Mouse (Mus musculus) T-helper 1 cell (primary cell): Measurements from ENCODE around the gene 9130019O22Rik.
"Not testable (repeated sequence)": the region's sequence is repeated elsewhere in the genome, so short reads cannot be mapped to it uniquely, and the experiment has no call there.

Source experiments
- in situ Hi-C: fragments of 300-600 bp; cut with MboI, MseI; formaldehyde crosslinking; loops from one replicate; pipeline ENCODE4 v1.15.1; 2025; ENCODE audit warnings: high pct_unique_total_duplicates

Gene 9130019O22Rik

DNA sequence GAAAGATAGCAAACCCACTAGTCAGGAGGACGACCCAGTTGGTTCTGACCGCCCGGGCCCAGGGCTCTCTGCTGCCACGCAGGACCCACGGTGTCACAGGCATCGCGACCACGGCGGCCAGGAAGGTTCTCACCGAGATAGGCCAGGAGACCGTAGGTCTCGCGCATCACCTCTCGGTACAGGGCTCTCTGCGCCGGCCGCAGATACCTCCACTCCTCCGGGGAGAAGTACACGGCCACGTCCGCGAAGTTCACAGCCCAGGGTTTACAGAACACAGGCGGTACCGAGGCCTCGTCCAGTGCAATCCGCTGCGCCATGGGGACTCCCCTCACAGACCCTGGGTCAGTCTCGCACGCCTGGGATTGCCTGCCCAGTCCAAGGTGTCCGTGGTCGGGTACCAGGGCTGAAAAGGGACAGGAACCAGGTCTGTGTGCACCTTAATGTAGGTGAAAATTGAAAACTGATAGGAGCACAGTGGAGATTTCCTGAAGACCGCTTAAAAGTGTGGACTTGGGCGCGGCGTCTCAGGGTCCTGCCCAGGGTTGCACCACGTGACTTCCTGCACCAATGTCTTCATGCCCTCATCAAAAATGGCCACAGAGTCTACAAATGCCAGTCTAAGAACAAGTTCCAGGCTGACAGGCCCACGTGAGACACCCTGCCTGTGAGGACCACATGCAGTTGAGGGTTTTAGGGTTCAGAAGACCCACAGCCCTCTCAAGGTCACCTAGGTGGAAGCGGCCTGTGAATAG is at the start of gene 9130019O22Rik:
9130019O22Rik (minus strand) TSS at position 526 of the 752 bp plus-strand sequence.
- in situ Hi-C loops: no loop called here

DNA sequence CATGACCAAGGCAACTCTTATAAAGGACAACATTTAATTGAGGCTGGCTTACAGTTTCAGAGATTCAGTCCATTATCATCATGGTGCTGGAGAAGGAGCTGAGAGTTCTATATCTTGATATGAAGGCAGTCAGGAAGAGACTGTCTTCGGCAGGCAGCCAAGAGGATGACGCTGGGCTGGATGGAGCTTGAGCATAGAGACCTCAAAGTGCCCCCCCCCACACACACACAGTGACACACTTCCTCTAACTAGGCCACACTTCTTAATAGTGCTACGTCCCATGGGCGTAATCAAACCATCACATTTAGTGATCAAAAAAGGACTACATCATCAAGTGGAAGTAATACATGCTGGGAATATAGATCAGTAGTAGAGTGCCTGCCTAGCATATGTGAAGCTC is 48.2 kb upstream of the 9130019O22Rik start:
- in situ Hi-C loops: no loop called here

DNA sequence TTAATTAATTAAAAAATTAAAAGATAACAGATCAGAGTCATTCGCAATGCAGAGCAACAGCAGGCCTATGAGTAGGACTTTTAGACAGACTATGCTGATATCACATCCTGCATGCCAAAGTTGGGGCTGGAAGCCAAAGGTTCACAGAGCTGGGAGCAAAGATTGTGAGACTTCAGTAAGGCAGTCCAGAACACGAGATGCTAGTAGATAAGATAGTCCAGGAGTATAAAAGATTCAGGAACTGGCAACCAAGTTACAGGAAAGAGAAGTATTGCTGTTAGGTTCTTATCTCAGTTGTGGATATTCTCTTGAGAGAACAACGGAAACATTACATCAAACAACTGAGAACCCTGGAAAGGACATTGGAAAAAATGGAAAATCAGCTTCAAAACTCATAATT is 39.4 kb upstream of the 9130019O22Rik start:
- in situ Hi-C loops: loop anchor here (10.0 kb wide), 1 partner anchor 562 kb away; the partner anchor contains the start of genes Hirip3 and Ino80e

DNA sequence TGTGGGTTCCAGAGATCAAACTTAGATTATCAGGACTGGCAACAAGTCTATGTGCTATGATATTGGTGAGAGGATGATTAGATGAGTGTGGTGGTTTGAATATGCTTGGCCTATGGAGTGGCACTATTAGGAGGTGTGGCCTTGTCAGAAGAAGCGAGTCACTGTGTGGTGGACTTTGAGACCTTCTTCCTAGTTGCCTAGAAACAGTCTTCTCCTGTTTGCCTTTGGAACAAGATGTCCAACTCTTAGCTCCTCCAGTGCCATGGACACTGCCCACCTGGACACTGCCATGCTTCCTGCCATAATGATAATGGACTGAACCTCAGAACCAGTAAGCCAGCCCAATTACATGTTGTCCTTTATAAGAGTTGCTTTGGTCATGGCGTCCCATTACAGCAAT is 38.9 kb upstream of the 9130019O22Rik start:
- in situ Hi-C loops: loop anchor here (10.0 kb wide), 1 partner anchor 561 kb away; the partner anchor contains the start of genes Hirip3 and Ino80e

DNA sequence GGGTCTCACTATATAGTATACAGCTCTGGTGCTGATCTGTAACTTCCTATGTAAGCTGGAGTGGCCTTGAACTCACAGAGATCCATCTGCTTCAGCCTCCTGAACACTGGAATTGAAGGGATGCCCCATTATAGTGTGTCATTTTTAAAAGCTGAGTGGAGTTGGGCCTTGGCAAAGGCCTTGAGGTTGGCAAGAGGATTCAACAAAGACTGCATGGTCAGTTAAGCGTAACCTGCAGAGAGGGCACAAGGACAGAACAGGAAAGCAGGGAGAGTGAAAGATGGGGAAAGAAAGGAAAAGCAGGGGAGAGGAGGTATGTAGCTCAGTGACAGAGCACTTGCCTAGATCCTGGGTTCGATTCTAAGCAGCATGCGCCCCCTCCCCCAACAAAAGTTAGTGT is 38.3 kb upstream of the 9130019O22Rik start:
- in situ Hi-C loops: loop anchor here (10.0 kb wide), 1 partner anchor 560 kb away; the partner anchor contains the start of genes Hirip3 and Ino80e

DNA sequence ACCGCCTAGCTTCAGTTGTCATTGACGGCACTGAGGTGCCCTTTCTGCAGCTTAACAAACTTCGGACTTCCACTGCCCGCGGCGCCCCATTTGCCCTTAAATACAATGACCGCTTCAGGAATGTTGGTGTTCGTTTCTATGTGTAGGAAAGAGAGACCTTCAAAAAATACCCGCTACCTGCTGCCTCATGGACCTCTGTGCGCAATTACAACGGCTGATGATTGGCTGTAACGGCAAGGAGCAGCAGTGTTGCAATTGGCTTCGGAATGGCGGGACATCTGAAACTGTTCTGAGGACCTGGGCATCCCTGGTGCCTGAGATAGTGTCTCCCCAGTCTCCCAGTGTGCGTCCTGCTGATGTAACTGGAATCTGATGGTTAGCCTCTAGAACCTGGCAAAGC is 35.3 kb upstream of the 9130019O22Rik start:
- in situ Hi-C loops: loop anchor here (10.0 kb wide), 1 partner anchor 557 kb away; the partner anchor contains the start of genes Hirip3 and Ino80e

DNA sequence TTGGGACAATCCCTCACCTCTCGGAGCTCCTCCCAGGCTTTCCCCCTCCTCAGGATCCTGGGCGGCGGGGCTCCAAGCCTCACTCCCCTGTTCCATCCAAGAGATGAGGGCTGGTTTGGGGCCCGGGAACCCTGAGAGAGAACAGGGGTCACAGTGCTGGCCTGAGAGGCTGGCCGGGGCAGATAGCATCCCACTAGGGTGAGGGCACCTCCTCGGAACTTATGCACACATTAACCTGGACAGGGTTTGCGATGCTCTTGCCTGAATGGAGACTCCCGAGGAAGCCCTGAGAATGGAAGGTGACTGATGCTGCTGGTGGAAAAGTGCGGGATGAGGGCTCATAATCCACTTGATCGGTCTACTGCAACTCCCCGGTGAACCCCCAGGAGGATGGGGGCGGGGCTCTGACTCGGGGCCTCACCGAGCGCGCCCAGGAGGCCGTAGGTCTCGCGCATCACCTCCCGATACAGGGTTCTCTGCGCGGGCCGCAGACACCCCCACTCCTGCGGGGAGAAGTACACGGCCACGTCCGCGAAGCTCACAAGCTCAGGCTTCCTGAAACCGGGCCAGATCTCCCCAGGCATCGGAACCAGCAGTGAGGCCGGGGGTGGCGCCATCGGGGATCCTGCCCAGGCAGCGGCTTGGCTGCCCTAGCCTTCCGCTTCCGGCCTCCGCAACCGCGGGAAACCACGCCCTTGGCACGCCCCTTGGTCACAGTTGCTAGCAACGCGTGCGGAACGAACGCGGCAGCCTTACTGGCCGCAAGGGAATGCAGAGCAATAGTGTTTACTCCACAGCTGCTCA is 34.6 kb upstream of the 9130019O22Rik start, which contains the start of gene Zfp688:
Zfp688 (minus strand) TSS at position 681 of the 804 bp plus-strand sequence.
- in situ Hi-C loops: loop anchor here (10.0 kb wide), 1 partner anchor 557 kb away; the partner anchor contains the start of genes Hirip3 and Ino80e

DNA sequence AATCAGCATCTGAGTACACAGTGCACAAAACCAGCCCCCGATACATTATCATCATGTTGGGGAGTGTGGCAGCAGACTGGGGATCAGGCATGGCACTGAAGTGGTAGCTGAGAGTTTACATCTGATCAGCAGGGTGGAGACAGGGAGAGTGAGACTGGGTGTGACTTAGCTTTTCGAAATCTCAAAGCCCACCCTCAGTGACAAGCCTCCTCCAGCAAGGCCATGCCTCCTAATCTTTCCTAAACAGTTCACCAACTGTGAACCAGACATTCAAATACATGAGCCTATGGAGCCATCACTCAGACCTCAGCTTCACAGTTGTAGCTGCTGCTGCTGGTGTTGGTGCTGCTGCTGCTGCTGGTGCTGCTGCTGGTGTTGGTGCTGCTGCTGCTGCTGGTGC is 24.5 kb upstream of the 9130019O22Rik start:
- in situ Hi-C loops: no loop called here

DNA sequence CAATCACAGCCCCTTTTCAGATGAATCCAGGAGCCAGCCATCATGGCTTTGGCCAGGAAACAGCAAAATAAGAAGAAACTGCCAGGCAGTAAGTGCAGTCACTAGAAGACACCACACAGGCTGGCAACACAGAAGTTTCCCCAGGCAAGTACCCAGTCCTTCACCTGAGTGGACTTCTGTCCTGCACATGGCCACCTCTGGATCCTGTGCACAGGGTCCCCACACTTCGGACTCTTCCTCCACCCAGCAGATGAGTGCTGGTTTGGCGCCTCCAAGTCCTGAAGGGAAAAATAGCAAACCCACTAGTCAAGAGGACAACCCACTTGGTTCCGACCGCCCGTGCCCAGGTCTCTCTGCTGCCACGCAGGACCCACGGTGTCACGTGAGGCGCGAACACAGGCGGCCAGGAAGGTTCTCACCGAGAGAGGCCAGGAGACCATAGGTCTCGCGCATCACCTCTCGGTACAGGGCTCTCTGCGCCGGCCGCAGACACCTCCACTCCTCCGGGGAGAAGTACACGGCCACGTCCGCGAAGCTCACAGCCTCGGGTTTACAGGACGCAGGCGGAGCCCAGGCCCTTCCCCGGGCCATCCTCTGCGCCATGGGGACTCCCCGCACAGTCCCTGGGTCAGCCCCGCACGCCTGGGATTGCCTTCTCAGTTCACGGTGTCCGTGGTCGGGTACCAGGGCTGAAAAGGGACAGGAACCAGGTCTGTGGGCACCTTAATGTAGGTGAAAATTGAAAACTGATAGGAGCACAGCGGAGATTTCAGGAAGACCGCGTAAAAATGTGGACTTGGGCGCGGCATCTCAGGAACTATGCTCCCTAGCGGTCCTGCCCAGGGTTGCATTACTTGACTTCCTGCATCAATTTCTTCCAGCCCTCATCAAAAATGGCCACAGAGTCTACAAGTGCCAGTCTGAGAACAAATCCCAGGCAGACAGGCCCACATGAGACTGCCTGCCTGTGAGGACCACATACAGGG is 19.3 kb upstream of the 9130019O22Rik start, which contains the start of gene Zfp764:
Zfp764 (minus strand) TSS at position 821 of the 986 bp plus-strand sequence.
- in situ Hi-C loops: not testable (repeated sequence)

DNA sequence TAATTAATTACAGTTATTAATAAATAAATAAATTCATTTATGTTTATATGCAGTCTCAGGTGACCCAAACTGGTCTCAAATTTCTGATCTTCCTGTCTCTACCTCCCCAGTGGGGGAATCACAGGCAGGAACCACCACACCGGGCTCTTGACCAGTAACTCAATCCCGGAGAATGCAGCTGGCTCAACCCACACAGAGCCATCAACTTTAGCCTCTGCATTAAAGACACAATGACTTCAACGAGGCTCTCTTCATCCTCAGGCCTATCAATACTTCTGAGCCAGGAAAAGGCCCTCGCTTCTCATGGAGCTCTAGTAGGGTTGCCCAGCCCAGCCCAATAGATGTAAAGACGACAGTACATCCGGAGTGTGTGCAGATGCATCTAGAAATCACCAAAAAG is 17.1 kb upstream of the 9130019O22Rik start:
- in situ Hi-C loops: not testable (repeated sequence)

DNA sequence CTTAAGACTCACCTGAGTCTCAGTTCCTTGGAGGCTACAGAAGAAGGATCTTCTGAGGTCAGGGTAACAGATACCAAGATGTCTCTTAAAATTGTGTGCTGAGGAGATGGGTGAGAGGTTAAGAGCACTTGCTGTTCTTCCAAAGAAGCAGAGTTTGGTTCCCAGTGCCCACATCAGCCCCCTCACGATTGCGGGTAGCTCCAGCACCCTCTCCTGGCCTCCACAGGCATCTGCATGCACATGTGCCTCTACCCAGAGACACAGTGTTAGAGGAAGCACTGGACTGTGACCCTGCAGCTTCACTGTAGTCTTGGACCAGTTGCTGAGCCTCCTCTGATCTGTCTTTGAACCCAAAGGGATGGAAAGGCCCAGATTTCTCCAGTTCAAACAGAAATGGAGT is 16.0 kb upstream of the 9130019O22Rik start:
- in situ Hi-C loops: no loop called here

DNA sequence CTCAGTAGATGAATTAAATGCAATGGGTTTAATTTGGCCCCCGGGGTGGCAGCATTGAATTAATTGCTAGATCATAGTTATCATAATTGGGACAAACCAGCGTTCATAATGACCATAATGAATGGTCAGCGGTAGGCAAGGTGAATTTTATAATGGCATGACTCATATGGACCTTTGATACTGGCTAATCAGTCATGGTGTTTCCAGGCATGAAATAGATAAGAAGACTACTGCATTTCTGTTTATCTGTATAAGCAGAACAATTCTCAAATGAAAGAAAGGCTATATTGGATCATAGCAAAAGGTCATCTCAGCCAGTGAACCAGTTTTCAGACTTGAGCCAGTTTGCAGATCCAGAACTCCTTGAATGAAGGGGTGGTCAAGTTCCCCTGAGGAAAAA is 13.4 kb upstream of the 9130019O22Rik start:
- in situ Hi-C loops: no loop called here

DNA sequence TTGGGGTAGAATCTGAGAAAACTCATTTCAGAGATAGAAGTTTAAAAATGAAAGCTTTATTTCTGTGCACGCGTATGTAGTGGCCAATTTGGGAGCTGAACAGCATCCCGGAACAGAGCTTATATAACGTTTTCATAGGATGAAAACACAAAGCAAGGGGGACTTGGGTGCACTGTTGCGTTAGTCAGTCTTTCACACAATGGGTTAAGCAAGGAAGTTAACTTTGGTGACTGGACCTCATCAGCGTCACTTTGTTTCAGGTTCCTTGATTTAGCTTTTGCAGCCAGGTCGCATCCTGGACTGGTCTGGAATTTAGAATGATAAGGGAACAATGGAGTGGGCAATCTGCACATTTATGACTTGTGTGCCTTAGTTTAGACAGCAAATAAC is 7.0 kb upstream of the 9130019O22Rik start:
- in situ Hi-C loops: no loop called here

DNA sequence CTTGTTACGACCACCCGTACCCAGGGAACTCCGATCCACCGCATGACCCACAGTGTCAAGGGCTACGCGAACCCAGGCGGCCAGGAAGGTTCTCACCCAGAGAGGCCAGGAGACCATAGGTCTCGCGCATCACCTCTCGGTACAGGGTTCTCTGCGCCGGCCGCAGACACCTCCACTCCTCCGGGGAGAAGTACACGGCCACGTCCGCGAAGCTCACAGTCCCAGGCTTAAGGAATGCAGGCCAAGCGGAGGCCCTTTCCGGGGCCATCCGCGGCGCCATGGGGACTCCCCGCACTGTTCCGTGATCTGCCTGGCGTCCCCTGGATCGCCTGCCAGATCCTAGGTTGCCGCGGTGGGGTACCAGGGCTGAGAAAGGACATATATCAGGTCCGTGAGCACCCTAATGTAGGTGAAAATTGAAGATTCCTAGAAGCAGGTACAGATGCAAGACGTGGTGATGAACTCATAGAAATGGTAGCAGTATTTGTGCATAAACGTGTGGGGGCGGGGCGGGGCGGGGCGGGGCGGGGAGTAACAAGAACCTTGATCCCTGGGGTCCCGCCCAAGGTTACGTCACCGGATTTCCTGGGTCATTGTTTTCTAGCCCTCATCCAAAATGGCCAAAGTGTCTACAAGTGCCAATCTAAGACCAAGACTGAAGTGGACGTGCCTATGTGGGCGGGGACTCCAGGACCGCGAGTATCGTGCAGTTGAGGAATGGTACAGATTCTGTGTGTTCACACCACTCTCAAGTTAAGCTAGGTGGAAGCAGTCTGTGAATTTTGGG is 6.4 kb upstream of the 9130019O22Rik start, which contains the start of gene E430018J23Rik:
E430018J23Rik (minus strand) TSS at position 473 of the 787 bp plus-strand sequence.
- in situ Hi-C loops: no loop called here

DNA sequence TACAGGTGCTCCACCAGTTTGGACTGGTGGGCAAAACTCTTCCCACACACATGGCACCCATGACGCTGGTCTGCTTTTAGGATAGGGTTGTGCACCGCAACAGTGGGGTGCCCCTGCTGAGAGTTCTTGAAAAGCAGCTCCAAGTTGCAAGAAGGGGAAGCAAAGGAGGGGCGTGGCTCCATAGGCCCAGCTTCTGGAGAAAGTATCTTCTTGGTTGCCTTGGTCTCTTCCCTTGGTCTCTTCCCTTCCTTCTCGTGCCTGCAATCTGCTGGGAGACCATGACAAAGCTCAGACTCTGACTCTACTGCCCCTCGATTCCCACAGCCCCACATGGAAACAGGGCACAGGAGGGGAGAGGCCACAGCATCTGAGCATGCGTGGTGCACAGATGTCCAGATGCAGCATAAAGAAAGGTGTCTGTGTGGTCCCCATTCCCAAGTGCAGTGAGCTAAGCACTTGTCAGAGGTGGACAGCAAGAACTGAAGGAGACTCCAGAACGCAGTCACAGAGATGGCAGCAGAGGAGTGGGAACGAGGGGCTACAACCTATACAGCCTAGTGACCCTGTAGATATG is 5.4 kb upstream of the 9130019O22Rik start:
- in situ Hi-C loops: no loop called here

DNA sequence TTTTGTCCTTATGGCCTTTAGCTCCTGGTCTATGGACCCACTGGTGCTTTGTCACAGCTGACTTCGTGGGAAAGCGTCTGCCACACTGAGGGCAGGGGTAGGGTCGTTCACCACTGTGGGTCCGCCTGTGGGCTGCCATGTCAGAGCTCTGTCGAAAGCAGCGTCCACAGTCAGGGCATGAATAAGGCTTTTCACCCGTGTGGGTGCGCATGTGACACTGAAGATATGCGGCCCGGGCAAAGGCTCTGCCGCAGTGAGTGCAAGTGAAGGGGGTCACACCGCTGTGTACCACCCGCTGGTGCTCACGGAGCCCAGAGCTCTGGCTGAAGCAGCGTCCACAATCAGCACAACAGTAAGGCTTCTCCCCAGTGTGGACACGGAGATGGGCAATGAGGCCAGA is 4.6 kb upstream of the 9130019O22Rik start:
- in situ Hi-C loops: no loop called here

DNA sequence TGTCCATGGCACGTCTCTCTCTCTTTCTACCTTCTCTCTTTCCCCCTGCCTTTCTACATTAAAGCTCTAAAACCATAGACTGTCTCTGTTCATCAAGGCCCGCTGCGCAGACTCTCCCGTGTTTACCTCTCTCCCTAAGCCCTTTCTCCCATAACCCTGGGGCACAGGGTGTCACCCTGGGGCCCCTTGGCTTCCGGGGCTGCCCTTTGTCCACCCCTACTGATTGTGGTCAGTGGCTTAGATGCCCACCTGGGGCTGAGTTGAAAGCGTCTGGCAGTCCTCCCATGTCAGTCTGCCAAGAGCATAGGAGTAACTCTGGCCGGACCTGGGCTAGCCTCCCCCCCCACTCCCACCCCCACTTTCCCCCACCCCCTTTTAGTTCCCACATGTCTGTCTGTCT is 3.3 kb upstream of the 9130019O22Rik start:
- in situ Hi-C loops: no loop called here

DNA sequence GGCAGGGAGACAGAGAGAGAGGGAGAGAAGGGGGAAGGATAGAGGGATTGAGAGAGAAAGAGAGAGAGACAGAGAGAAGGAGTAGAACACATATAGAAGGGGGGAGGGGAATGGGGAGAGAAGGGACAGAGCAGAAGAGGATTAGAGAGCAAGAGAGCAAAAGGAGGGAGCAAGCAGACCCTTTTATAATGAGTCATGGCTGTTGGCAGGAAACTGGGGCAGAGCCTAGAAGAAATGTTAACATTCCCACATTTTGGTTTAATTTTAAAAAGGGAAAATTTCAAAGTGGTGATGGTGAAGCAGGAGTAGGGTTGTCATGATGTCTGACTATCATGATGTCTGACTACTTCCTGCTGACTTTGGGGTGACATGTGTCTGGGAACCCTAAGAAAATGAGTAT is 1.2 kb upstream of the 9130019O22Rik start:
- in situ Hi-C loops: not testable (repeated sequence)

DNA sequence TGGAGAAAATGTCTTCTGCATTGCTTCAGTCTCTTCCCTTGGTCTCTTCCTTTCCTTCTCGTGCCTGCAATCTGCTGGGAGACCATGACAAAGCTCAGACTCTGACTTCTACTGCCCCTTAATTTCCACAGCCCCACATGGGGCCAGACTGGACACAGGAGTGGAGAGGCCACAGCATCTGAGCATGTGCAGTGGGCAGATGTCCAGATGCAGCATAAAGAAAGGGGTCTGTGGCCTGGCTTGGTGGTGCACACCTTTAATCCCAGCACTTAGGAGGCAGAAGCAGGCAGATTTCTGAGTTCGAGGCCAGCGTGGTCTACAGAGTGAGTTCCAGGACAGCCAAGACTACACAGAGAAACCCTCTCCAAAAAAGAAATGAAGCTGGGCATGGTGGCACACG is 1.4 kb downstream of the 9130019O22Rik start:
- in situ Hi-C loops: not testable (repeated sequence)
